Mouse (Mus musculus) sigmoid colon, adult 10 weeks (tissue): ENCODE measurements around the gene Adat2. TPM values are rescaled to one million over a fixed set of nuclear protein-coding genes. Genes with fewer than 3 reads are reported as not detected.

ENCODE experiments used
- polyA plus RNA-seq: library from polyadenylated mRNA; stranded (reverse); fragments of 350-450 nt; fragmentation: Illumina TruSeq; extraction: RNeasy Lipid Tissue Mini Kit (QIAGEN cat#74804); gene quantifications from one replicate; pipeline ENCODE4 v1.2.3, GENCODE M21; 2014; ENCODE audit warnings: low read depth, low replicate concordance

Adat2 gene
- polyA plus RNA-seq: 3.5 TPM

DNA sequence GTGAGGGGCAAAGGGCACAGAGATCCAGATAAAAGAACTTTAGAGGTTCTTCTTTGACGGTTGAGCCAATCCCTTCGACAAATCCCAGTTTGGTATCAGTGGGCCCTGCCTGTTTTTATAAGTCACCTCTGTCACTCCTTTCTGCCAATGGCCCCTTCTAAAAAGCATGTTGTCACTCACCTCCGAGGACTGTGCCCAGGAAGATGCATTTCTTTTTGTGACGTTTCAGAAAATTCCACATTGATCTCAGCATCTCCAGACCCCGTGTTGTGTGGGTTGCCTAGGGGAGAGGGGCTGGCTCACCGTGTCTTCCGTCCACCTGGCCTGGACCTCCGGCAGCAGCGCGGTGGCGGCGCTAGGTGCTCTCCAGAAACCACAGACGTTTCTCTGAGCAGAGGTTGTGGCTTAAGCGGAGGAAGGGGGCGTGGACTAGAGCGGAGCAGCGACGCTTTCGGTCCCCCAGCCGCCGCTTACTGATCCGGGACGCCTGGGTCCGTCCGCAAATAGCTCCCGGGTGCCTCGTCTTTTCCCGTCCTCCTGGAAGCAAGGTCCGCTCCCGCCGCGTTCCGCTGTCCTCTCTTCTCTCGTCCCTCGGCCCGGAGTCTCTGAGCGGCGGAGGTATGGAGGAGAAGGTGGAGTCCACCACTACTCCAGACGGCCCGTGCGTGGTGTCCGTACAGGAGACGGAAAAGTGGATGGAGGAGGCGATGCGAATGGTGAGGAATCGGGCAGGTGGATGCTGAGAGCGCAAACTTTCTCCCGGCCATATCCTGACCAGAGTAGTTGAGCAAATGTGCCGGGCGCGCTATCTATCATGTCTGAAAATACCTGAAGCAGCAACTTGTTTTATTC, at the start of gene Adat2, which contains the start of gene Pex3:
TSS of gene Adat2 (plus strand) at position 249 of the 852 bp plus-strand sequence.
TSS of gene Pex3 (minus strand) at position 497 of the 852 bp plus-strand sequence.

Other genes starting within 250 kb of the Adat2 start
- gene Phactr2, start 78.5 kb upstream of the Adat2 start, polyA plus RNA-seq: 37.5 TPM
- 425 TPM for gene Fuca2, start 53.4 kb upstream of the Adat2 start, polyA plus RNA-seq
- 51.8 TPM for gene Pex3, start 248 bp downstream of the Adat2 start, polyA plus RNA-seq